Mouse (Mus musculus) ZHBTc4 (cell line): ENCODE measurements at regions not wholly inside any gene's neighbourhood (a gene's known extent, or its start where the extent isn't known, plus 50 kb on each side); places are given as distances from the start of the nearest gene placed in this dataset.

ENCODE experiments used
- DNase-seq: peaks from one replicate; pipeline ENCODE4 v3.0.0-alpha.2; 2011; ENCODE audit warnings: low read depth, low spot score

DNA sequence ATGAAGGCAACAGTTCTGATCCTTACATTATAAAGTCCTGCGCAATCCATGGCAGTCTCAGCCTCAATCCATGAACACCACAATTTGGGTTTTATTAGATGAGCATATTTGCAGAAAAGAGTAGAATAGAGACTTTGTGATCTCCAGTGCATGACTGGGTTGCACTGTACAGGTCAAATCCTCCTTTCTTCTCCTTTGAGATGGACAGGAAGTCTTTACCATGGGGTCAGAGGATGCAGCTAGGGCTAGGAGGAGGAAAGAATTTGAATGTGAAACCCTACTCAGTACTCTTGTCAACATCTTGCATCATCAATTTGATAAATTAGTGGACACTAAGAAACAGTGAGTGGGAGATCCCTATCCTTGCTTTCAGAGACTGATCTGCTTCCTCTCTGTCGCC lies 965.3 kb upstream of the Robo1 start:
- no peak for DNase-seq

DNA sequence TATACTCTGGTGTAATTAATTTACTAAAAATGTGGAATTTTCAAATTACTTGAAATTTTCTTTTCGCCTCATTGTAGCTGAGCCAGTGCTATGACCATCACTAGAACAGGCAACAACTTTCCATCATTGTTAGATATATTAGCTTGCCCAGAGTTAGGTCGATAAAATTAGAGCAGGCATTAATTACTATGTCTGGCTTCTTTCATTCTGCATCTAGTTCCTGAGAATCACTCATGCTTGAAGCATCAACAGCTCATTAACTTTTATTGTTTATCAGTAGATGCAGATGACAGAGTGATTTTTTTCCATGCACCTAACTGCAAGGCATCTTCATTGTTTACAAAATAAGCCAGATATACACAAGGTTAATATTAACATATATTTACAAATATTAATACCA lies 963.5 kb upstream of the Robo1 start:
- no peak for DNase-seq

DNA sequence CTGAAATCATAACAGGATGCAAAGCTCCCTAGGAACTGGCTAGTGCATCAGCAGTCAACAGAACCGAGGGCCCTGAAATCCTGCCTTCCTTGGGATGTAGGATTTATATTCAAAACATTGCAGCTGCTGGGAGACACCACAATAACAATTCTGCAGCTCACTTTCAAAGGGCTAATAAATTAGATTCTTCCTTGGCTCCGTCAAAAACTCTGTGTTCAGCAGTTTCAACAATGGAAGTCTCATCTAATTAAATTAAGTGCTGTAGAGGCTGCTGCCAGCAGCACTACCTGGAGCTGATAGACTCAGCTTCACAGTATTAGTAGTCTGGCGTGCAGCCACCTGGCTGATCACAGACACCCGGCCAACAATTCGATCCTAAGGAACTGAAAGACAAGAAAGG lies 916.2 kb upstream of the Robo1 start:
- no peak for DNase-seq

DNA sequence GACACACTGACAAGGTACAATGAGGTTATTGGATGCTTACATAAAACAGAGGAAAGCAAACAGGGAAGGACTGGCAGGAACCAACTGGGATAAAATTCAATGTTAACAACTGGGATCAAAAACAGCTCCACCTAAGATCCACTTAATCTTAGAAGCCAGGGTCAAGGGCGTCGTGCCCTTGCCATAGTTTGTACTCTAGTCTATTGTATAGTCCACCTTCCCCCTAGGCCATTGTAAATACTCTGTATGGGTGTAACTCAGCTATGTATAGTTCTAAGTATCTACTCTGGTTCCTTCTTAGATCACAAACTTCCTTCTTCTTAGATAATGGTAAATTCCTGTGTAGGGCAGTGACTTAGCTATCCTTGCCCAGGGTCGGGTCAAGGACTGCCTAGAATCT lies 873.3 kb upstream of the Robo1 start:
- DNase-seq, result peak; percentile 90
